Mouse (Mus musculus) gastrocnemius, postnatal 10 days (tissue): ENCODE measurements around the gene Man2a1. TPM values are rescaled to one million over a fixed set of nuclear protein-coding genes. Genes with fewer than 3 reads are reported as not detected.

Experiments
- DNase-seq: peaks from one replicate; pipeline ENCODE4 v3.0.0; 2021; ENCODE audit warnings: mixed read lengths
- long read RNA-seq, 2 experiments: library from polyadenylated mRNA; stranded (forward); transcript quantifications; one replicate each; pipeline ENCODE4 v2.0.0; 2021
- total RNA-seq, 2 experiments: library from RNA; stranded (reverse); gene quantifications; 2 replicates each; pipeline ENCODE4 v1.2.3; 2021

The Man2a1 gene
- 10 to 100 TPM; 26.8 to 35.2 TPM for total RNA-seq
- long read RNA-seq, experiment 1, partial matches to known transcripts, result 1 of 3 reads
- long read RNA-seq, experiment 1, other reads (novel, unspliced or antisense), result 2 of 3 reads
- long read RNA-seq, experiment 2, partial matches to known transcripts, result 3 of 7 reads
- long read RNA-seq, experiment 2, other reads (novel, unspliced or antisense), result 4 of 7 reads

GRCm38 (mm10) chr17:64600372-64601090 lies at the start of gene Man2a1:
Man2a1 (plus strand) TSS chr17:64600736.
- peak; percentile 90 for DNase-seq

GRCm38 (mm10) chr17:64553358-64553757 lies 47.2 kb upstream of the Man2a1 start:
- DNase-seq, result no peak

GRCm38 (mm10) chr17:64554901-64555300 lies 45.6 kb upstream of the Man2a1 start:
- no peak for DNase-seq

- no peak for DNase-seq
These were observed 43.7 kb upstream of the Man2a1 start for GRCm38 (mm10) chr17:64556661-64557445.

GRCm38 (mm10) chr17:64558994-64559540 lies 41.5 kb upstream of the Man2a1 start:
- DNase-seq, result no peak

DNA sequence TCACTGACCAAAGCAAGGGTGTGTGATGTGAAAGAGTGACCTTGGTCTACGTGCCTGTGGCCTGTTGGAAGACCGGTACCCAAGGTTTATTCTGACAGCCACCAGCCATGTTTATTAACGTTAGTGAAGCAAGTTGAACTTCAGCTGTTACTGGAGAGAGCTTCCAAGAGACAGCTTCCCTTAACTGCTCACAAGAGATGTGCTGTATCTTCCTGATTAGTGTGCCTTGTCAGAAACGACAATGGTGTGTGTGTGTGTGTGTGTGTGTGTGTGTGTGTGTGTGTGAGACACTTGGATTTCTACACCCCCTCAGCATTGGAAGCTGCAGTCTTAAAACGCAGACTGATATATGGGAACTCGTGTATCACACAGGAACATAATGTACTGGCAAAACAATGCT lies 34.1 kb upstream of the Man2a1 start:
- no peak for DNase-seq

GRCm38 (mm10) chr17:64567546-64567945 lies 33.0 kb upstream of the Man2a1 start:
- no peak for DNase-seq

DNA sequence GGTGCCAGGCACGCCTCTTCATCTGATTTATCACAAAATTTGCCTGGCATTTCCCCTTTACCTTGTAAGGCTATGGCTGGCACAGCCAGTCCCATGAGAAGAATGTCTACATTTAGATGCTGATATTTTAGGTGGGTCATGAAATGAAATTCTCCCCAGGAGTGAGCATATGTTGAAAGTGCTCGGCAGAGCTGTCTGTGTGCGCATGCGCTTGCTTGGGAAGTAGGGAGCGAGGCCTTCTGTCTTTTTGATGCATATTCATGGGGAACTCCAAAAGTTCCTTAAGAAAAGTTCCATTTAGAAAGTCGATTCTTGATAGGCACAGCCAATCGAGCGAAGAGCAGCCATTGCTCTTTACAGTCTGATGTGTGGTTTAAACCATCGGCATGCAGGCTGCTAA lies 26.6 kb upstream of the Man2a1 start:
- no peak for DNase-seq

DNA sequence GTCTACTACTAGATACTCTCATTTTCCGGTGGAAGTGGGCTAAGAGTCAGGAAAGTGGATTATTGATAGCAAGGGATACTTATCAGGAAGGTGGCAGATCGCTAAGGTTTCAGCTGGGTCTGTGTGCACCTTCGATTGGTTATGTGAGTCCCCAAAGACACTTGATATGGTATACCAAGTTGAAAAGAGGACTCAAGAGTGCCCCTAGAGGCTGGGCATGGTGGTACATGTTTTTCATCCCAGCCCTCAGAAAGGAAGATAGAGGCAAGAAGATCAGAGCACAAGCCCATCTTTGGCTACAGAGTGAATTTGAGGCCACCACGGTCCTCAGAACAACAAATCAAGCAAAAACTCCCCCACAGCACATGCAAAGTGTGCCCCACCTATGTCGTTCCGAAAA lies 25.3 kb upstream of the Man2a1 start:
- no peak for DNase-seq

GRCm38 (mm10) chr17:64577485-64577884 lies 23.1 kb upstream of the Man2a1 start:
- DNase-seq, result no peak

GRCm38 (mm10) chr17:64578346-64578745 lies 22.2 kb upstream of the Man2a1 start:
- no peak for DNase-seq

DNA sequence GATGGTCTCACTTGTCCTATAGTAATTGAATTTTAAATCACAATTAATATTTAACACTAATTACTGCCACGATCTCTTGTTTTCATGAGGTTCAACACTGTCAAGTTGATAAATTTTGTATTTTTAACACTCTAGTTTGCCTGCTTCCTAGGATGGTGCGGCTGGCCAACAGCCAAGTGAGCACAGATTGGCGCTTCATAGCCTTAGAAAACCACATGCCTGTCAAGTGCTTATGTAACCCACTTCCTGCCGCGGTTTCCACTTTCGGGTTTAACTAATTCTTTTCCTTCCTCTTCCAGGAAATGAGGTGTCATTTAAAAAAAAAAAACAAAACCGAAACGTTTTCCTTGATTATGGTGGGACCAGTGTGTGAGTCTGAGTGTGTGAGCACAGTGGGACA lies 20.8 kb upstream of the Man2a1 start:
- no peak for DNase-seq

- DNase-seq, result no peak
These were observed 19.4 kb upstream of the Man2a1 start for GRCm38 (mm10) chr17:64581133-64581532.

DNA sequence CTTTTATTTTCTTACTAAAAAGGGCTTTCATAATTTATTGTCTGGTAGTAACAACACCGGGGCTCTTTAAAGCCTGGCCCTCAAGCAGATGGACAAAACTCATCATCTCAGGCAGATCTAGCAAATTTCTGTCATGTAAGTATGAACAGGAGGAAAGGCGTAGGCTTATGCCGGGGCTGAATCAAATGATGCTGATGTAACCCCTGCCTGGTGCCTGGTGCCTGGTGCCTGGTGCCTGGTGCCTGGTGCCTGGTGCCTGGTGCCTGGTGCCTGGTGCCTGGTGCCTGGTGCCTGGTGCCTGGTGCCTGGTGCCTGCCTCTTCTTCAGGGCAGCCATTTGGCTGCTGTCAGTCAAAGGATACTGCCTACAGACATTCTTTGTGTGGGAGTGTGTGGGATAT lies 18.6 kb upstream of the Man2a1 start:
- DNase-seq, result no peak

GRCm38 (mm10) chr17:64590483-64590882 lies 10.1 kb upstream of the Man2a1 start:
- no peak for DNase-seq

DNA sequence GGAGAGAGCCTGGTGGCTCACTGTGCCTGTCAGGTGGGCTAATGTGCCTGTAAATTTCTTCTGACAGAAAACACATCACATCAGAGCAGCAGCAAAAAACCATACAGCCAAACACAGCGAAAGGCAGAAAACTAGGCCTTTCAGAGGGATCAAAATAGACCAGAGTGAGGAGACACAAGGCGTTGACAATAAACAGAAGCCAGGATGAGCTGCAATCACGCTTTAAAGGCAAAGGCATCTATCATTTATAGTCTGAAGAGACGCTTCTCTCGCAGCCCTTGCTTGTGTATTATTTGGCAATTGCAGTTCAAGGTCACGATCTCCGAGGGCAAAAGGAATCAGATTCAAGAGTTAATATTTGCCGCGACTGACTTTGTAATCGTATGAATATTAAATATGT lies 9.2 kb upstream of the Man2a1 start:
- DNase-seq, result no peak

DNA sequence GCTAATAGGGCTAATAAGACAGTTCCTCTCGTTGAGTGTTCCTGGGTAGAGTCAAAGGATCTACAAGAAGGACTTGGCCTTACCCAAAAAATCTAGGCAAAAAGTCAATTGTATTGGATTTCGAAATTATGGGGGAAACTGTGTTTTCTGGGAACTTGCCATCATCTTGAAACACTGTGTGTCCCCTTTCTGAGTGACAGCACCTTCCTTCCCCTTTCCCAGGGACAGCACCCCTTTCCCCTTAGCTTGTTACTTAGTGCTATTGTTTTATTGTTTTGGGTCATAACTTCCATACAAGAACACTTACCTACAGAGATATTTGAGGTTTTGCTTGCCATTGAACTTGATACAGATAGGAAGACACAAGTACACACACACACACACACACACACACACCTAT lies 8.2 kb upstream of the Man2a1 start:
- DNase-seq, result no peak

DNA sequence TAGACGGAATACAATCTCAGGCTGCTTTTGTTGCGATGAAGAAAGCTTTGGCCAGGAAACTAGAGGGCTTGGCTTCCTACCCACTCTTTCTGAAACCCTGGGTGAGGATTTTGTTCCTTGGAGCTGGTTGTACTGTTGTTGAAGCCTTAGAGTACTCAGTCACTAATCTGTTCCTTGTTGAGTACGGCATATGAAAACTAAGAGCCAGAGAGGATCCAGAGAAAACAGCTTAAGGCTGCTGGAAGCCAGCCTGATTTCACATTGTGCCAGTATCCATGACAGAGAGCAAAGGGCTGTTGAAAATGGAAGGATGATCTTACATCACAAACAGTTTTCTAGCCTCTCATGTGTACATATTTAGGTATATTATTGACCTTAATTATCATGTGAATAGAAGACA lies 7.7 kb upstream of the Man2a1 start:
- DNase-seq, result no peak

DNA sequence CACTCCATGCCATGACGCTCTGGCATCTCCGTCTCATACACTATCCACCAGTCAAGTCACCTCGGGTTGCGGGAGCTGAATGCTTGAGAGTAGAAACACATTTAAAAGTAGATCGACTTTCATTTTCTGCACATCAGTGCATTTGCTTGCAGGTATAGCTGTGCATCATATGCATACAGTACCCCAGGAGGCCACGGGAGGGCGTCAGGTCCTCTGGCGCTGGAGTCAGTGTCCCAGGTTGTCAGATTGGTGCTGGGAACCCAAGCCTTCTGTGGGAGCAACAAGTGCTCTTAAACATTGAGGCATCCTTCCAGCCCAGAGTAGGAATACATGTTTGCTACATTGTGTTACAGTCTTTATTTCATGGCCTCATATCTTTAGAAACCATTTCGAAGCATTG lies 2.8 kb upstream of the Man2a1 start:
- no peak for DNase-seq

DNA sequence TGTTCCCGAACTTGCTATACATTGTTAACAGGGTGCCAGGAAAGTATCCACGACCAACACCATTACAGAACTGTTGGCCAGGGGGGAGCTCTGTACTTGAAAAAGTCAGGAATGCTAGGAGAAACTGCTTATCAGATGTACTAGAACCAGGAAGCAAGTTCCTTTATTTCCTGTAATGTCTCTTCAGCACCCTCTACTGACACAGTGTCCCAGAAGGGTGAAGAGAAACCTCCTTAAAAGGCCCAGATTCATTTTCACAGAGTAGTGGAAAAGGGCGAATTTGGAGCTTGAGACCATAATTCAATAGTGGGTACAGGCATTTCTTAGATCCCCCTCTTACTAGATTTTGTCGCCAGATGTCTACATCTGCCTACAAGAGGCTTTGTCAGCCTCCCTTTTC lies 620 bp upstream of the Man2a1 start:
- DNase-seq, result no peak

GRCm38 (mm10) chr17:64601091-64601750 lies 685 bp downstream of the Man2a1 start:
- peak; percentile 73 for DNase-seq

DNA sequence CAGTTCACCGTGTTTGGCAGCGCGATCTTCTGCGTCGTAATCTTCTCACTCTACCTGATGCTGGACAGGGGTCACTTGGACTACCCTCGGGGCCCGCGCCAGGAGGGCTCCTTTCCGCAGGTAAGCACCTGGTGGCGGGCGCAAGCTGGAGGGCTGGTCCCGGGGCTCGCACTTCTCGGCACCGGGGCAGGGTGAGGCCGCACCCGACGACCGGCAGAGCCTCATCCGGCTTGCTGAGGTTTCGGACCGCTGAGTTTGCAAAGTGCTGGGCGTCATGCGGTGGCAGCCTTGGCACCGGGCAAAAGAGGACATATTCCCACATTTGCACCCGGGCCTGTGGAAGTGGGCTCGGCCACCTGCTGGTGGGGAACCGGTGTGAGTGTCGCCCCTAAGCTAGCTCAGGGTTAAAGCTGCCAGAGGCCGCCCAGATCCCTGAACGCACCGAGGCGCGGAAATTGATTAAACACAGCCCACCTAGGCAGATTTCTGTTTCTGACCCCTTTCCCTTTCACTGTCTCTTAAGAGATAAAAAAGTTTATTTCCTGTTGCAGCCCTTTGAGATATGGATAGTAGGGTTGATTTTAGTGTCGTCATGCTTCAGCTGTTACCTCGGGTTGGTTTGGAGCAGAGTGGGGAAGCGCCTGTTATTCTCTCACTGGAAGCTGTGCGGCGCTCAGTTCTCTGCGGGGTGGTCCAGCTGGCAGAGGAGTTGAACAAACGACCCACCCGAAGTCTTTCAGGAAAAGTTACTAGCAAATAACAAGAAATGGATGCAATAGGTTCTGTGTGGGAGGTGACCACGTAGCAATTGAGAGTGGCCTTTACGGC lies 1.4 kb downstream of the Man2a1 start:
- DNase-seq, result peak; percentile 53
